Mouse (Mus musculus): ENCODE results near the gene Fmnl2. TPM values are rescaled to one million over a fixed set of nuclear protein-coding genes. Genes with fewer than 3 reads are reported as not detected.

The Fmnl2 gene
- polyA plus RNA-seq, 1 experiment from 2014 or later = 6.7 TPM

GRCm38 (mm10) chr2:53088744-53089143, 231.1 kb downstream of the Fmnl2 start:
- 89% methylated on average over 3 of the region's 3 CpGs for WGBS
- no peak for DNase-seq (ENCODE audit: low spot score)
- H3K9me3 ChIP-seq (replicated peaks) = no peaks in the 10 kb centered on the region
- 0 out of 2 replicates have a peak, but pooled peaks cover 3% of the 10 kb centered on the region for H3K36me3 ChIP-seq
- no peak overlapping the region for H3K27ac ChIP-seq (replicated peaks)
- no peaks in the 10 kb centered on the region for H3K4me1 ChIP-seq
- no peak overlapping the region for H3K4me3 ChIP-seq
- H3K27me3 ChIP-seq (ENCODE audit: low read depth, poor library complexity, severe bottlenecking) = no peaks in the 10 kb centered on the region

DNA sequence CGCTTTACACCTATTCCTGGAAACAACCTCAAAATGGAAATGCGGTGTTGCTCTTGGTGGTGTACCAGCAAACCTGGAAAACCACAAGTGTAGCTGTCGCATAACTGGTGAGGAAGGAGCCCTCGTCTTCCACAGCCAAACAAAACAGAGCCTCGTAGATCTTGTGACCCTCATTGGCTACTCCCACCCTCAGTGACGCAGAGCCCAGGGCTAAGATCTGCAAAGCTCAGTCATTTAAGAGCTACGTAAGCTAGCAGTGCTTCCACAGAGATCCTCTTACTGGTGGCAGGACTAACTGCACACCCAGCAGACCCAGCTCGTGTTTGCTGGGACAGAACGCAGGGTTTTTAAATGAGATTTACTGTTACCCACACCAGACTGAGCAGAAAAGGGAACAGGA, 237.4 kb downstream of the Fmnl2 start:
- Histone ChIP-seq H3K36me3 (peaks cover 21% of the 10 kb centered on the region), H3K27me3 (ENCODE audit: low read depth, poor library complexity, severe bottlenecking) (no peaks in the 10 kb centered on the region), H3K4me1 (no peaks in the 10 kb centered on the region), H3K27ac (replicated peaks) (no peak overlapping the region), H3K9me3 (replicated peaks) (no peaks in the 10 kb centered on the region), H3K4me3 (no peak overlapping the region)
- DNase-seq (ENCODE audit: low spot score) = no peak
- WGBS = 93% methylated on average over 9 of the region's 9 CpGs

- H3K36me3 ChIP-seq = peaks cover 21% of the 10 kb centered on the region
- H3K4me1 ChIP-seq = no peaks in the 10 kb centered on the region
- no peaks in the 10 kb centered on the region for H3K27me3 ChIP-seq (ENCODE audit: low read depth, poor library complexity, severe bottlenecking)
- H3K4me3 ChIP-seq = no peak overlapping the region
- no peak for DNase-seq (ENCODE audit: low spot score)
- H3K9me3 ChIP-seq (replicated peaks) = no peaks in the 10 kb centered on the region
- H3K27ac ChIP-seq (replicated peaks) = no peak overlapping the region
- WGBS = 93% methylated on average over 3 of the region's 3 CpGs
Observed at GRCm38 (mm10) chr2:53095489-53095888, 237.8 kb downstream of the Fmnl2 start.

- no peaks in the 10 kb centered on the region for H3K9me3 ChIP-seq (replicated peaks)
- no peak for DNase-seq (ENCODE audit: low spot score)
- H3K4me3 ChIP-seq = no peak overlapping the region
- H3K27ac ChIP-seq (replicated peaks) = no peak overlapping the region
- WGBS = 64% methylated on average over 2 of the region's 2 CpGs
- H3K27me3 ChIP-seq (ENCODE audit: low read depth, poor library complexity, severe bottlenecking) = no peaks in the 10 kb centered on the region
- H3K4me1 ChIP-seq = no peaks in the 10 kb centered on the region
- peaks cover 49% of the 10 kb centered on the region for H3K36me3 ChIP-seq
Observed at GRCm38 (mm10) chr2:53100093-53100492, 242.4 kb downstream of the Fmnl2 start.

DNA sequence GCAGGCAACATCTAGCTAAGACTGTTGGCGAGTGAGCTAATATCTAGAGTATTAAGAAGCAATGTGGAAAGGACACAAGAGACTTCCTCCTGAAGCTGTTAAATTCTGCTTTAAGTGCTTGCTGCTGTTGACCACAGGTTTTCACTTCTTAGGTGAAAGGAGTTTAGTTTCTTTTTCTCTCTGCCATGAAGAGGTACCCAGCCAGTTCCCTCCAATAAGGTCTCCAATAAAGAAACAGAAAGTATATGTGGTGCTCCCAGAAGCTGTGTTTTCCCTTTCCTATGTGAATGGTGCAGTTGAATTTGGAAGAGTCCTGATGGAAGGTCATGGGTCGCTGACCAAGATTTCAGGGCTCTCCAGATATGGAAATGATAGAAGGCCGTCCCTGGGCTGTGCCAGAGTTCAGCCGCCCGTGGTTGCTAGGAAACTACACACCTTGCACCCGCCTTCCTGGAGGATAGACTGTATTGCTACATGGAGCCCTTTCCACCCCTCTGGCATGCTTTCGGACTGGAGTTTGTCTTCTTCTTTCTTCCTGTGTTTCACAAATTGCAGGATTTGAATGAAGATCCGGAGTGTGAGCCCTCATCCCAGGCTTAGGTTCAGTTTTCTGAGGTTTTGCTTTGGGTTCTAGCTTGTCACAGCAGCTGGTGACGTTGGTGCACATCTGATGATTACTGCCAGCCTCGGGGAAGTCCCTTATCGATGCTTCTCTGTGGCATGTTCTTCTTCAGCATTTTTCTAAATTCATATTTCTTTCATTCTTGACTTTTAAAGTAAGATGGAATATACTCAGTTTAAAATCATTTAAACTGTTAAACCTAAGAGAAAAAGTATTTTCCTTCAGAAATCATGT, 244.5 kb downstream of the Fmnl2 start:
- Histone ChIP-seq H3K27ac (replicated peaks) (no peak overlapping the region), H3K9me3 (replicated peaks) (no peaks in the 10 kb centered on the region), H3K4me1 (no peaks in the 10 kb centered on the region), H3K36me3 (peaks cover 66% of the 10 kb centered on the region), H3K4me3 (no peak overlapping the region), H3K27me3 (ENCODE audit: low read depth, poor library complexity, severe bottlenecking) (no peaks in the 10 kb centered on the region)
- no peak for DNase-seq (ENCODE audit: low spot score)
- 88% methylated on average over 11 of the region's 11 CpGs for WGBS

DNA sequence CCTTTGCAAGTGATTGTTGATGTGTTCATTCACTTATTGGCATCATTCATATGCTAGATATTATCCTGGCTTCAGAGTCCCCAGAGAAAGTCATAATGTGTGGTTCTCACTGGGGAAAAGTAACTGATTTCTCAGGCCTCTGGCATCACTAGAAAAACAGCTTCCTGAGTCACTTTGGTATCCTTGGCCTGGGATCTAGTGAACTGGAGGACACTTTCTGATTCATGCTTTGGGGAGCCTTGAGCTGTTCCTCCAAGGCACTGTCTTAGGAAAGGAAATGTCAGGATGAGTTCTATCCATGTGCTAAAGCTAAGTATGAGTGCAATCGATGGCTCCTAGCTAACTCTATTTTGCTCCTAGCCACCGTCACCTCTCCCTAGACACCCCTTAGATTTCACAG, 245.2 kb downstream of the Fmnl2 start:
- Histone ChIP-seq H3K4me1 (no peaks in the 10 kb centered on the region), H3K27me3 (ENCODE audit: low read depth, poor library complexity, severe bottlenecking) (no peaks in the 10 kb centered on the region), H3K4me3 (no peak overlapping the region), H3K27ac (replicated peaks) (no peak overlapping the region), H3K36me3 (peaks cover 66% of the 10 kb centered on the region), H3K9me3 (replicated peaks) (no peaks in the 10 kb centered on the region)
- DNase-seq (ENCODE audit: low spot score) = no peak
- 98% methylated on average over 2 of the region's 2 CpGs for WGBS

- Histone ChIP-seq H3K36me3 (peaks cover 85% of the 10 kb centered on the region), H3K4me1 (no peaks in the 10 kb centered on the region), H3K27ac (replicated peaks) (no peak overlapping the region), H3K27me3 (ENCODE audit: low read depth, poor library complexity, severe bottlenecking) (no peaks in the 10 kb centered on the region), H3K4me3 (no peak overlapping the region), H3K9me3 (replicated peaks) (no peaks in the 10 kb centered on the region)
- DNase-seq (ENCODE audit: low spot score) = no peak
- 94% methylated on average over 10 of the region's 10 CpGs for WGBS
Observed at GRCm38 (mm10) chr2:53105408-53105807, 247.7 kb downstream of the Fmnl2 start.

GRCm38 (mm10) chr2:53106056-53106455, 248.4 kb downstream of the Fmnl2 start:
- no peak overlapping the region for H3K4me3 ChIP-seq
- H3K9me3 ChIP-seq (replicated peaks) = no peaks in the 10 kb centered on the region
- no peaks in the 10 kb centered on the region for H3K27me3 ChIP-seq (ENCODE audit: low read depth, poor library complexity, severe bottlenecking)
- H3K27ac ChIP-seq (replicated peaks) = no peak overlapping the region
- H3K4me1 ChIP-seq = no peaks in the 10 kb centered on the region
- WGBS = 94% methylated on average over 7 of the region's 7 CpGs
- peaks cover 90% of the 10 kb centered on the region for H3K36me3 ChIP-seq
- no peak for DNase-seq (ENCODE audit: low spot score)

DNA sequence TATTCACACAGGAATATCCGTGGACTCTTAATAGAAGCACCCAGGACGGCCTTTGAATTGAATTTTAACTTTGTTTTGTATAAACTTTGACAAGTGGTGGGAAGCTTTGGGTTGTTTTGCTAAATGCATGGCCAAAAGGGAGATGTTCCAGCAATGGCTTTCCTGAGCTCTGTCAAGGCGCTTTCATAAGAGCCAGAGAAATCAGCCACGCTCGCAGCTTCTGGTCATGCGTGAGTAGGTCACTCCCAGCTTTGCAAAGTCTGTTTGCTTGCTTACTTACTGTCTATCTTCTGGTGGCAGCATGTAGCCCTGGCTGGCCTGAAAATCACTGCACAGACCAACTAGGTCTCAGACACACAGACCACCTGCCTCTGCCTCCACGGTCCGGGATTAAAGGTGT, 248.8 kb downstream of the Fmnl2 start:
- H3K36me3 ChIP-seq = peaks cover 88% of the 10 kb centered on the region
- no peak overlapping the region for H3K4me3 ChIP-seq
- no peaks in the 10 kb centered on the region for H3K9me3 ChIP-seq (replicated peaks)
- no peaks in the 10 kb centered on the region for H3K27me3 ChIP-seq (ENCODE audit: low read depth, poor library complexity, severe bottlenecking)
- no peaks in the 10 kb centered on the region for H3K4me1 ChIP-seq
- WGBS = 92% methylated on average over 8 of the region's 8 CpGs
- no peak for DNase-seq (ENCODE audit: low spot score)
- no peak overlapping the region for H3K27ac ChIP-seq (replicated peaks)

- Histone ChIP-seq H3K4me3 (no peak overlapping the region), H3K4me1 (no peaks in the 10 kb centered on the region), H3K36me3 (peaks cover 83% of the 10 kb centered on the region), H3K9me3 (replicated peaks) (no peaks in the 10 kb centered on the region), H3K27me3 (ENCODE audit: low read depth, poor library complexity, severe bottlenecking) (no peaks in the 10 kb centered on the region), H3K27ac (replicated peaks) (no peak overlapping the region)
- DNase-seq (ENCODE audit: low spot score) = no peak
- 87% methylated on average over 5 of the region's 5 CpGs for WGBS
Observed at GRCm38 (mm10) chr2:53108547-53108946, 250.9 kb downstream of the Fmnl2 start.

DNA sequence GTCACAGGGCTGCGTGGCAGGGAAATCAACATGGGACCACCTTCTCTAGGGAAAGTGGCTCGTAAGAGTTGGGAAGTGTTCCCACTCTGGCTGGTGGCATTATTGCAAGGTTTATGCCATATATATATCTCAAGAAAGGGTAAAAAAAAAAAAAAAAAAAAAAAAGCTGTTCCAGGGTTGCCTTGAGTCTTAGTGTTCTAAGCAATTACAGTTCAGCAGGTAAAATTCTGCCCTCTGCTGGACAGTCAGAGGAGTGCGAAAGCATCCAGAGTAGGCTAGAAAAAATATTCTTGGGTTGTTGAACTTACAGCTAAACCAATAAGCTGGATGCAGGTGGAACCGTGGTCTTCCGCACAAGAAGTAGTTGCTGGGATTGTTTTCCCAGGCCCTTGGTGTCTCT, 264.1 kb downstream of the Fmnl2 start:
- peak; percentile 41 for DNase-seq (ENCODE audit: low spot score)
- Histone ChIP-seq H3K4me1 (no peaks in the 10 kb centered on the region), H3K27ac (replicated peaks) (no peak overlapping the region), H3K27me3 (ENCODE audit: low read depth, poor library complexity, severe bottlenecking) (no peaks in the 10 kb centered on the region), H3K9me3 (replicated peaks) (no peaks in the 10 kb centered on the region), H3K4me3 (no peak overlapping the region), H3K36me3 (peaks cover 76% of the 10 kb centered on the region)
- WGBS = 78% methylated on average over 5 of the region's 5 CpGs

DNA sequence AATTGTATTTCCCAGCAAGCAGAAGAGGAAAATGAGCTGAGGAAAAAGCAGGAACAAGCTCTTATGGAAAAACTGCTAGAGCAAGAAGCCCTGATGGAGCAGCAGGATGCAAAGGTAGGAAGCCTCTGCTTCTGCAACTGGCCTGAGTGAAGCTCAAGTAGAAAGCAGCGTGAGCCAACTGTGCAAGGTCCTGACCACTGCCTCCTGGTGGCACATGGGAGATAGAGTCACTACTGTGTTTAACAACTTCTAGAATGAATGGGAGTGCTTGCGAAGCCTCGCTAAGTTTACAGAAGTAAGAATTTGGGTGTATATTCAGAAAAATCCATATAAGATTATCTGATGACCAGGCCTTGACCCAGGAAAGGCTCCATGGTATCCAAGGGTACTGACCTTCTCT, 268.3 kb downstream of the Fmnl2 start:
- no peaks in the 10 kb centered on the region for H3K27me3 ChIP-seq (ENCODE audit: low read depth, poor library complexity, severe bottlenecking)
- H3K36me3 ChIP-seq = peaks cover 80% of the 10 kb centered on the region
- H3K4me3 ChIP-seq = no peak overlapping the region
- no peaks in the 10 kb centered on the region for H3K9me3 ChIP-seq (replicated peaks)
- WGBS = 89% methylated on average over 3 of the region's 3 CpGs
- no peak for DNase-seq (ENCODE audit: low spot score)
- H3K4me1 ChIP-seq = no peaks in the 10 kb centered on the region
- no peak overlapping the region for H3K27ac ChIP-seq (replicated peaks)

GRCm38 (mm10) chr2:53129070-53129469, 271.4 kb downstream of the Fmnl2 start:
- 93% methylated on average over 6 of the region's 6 CpGs for WGBS
- Histone ChIP-seq H3K9me3 (replicated peaks) (no peaks in the 10 kb centered on the region), H3K4me1 (no peaks in the 10 kb centered on the region), H3K36me3 (peaks cover 91% of the 10 kb centered on the region), H3K4me3 (no peak overlapping the region), H3K27me3 (ENCODE audit: low read depth, poor library complexity, severe bottlenecking) (no peaks in the 10 kb centered on the region), H3K27ac (replicated peaks) (no peak overlapping the region)
- DNase-seq (ENCODE audit: low spot score) = no peak
